Mouse (Mus musculus): ENCODE results near the gene Hmgb1. TPM values are rescaled to one million over a fixed set of nuclear protein-coding genes. Genes with fewer than 3 reads are reported as not detected.

Hmgb1 gene
- total and polyA plus RNA-seq, 3 experiments, result 23.7 to 103 (median 88.9) TPM

- H3K4me3 ChIP-seq, result no peak overlapping the region
- no peak overlapping the region for H3K9ac ChIP-seq (ENCODE audit: low read depth, low read length)
- TF ChIP-seq POLR2A (IDR thresholded peaks at IDR 0.05; ENCODE audit: insufficient read depth, low read depth, low read length) (no peak), CTCF (IDR thresholded peaks at IDR 0.05) (no peak), EP300 (IDR thresholded peaks at IDR 0.05; ENCODE audit: insufficient read depth, low read depth, low read length) (no peak)
- 0 out of 2 replicates have a peak, but pooled peaks cover 1% of the 10 kb centered on the region for H3K79me2 ChIP-seq (replicated peaks; ENCODE audit: control insufficient read depth, insufficient read depth, low read length)
- no peak for DNase-seq
- H3K36me3 ChIP-seq (ENCODE audit: control insufficient read depth, insufficient read depth, low read length), result no peaks in the 10 kb centered on the region
- WGBS, result 96% methylated on average over 6 of the region's 6 CpGs
- H3K27ac ChIP-seq, result no peak overlapping the region
- H3K27me3 ChIP-seq (ENCODE audit: control insufficient read depth, insufficient read depth, low read length), result no peaks in the 10 kb centered on the region
- no peaks in the 10 kb centered on the region for H3K4me1 ChIP-seq (ENCODE audit: control insufficient read depth, insufficient read depth, low read length)
- intact Hi-C loops (cut with DNase I), result no loop called here
These were observed 8.6 kb downstream of the Hmgb1 start for GRCm38 (mm10) chr5:149175736-149176135.

DNA sequence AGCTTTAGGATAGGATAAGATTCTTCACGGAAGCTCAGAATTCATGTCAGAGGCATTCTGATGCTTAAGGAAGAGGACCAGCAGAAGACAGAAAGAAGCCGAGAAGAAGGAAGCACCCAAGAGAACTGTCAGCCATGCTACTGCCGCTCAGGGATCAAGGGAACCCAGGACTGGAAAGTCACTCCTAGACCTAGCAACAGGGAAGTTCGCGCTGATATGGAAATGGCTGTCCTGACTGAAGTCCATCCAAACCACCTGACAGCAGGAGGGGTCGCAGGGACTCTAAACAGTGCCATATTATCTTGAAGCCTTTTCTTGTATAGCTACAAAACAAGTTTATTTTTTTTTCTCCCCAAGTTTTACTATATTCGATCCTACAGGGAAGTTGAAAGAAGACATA is 9.8 kb downstream of the Hmgb1 start:
- no peak for DNase-seq
- no peaks in the 10 kb centered on the region for H3K79me2 ChIP-seq (replicated peaks; ENCODE audit: control insufficient read depth, insufficient read depth, low read length)
- no peaks in the 10 kb centered on the region for H3K4me1 ChIP-seq (ENCODE audit: control insufficient read depth, insufficient read depth, low read length)
- H3K36me3 ChIP-seq (ENCODE audit: control insufficient read depth, insufficient read depth, low read length), result no peaks in the 10 kb centered on the region
- intact Hi-C loops (cut with DNase I), result no loop called here
- H3K4me3 ChIP-seq, result no peak overlapping the region
- no peak overlapping the region for H3K27ac ChIP-seq
- no peaks in the 10 kb centered on the region for H3K27me3 ChIP-seq (ENCODE audit: control insufficient read depth, insufficient read depth, low read length)
- no peak overlapping the region for H3K9ac ChIP-seq (ENCODE audit: low read depth, low read length)
- WGBS, result 83% methylated on average over 7 of the region's 7 CpGs
- TF ChIP-seq EP300 (IDR thresholded peaks at IDR 0.05; ENCODE audit: insufficient read depth, low read depth, low read length) (no peak), POLR2A (IDR thresholded peaks at IDR 0.05; ENCODE audit: insufficient read depth, low read depth, low read length) (no peak), CTCF (IDR thresholded peaks at IDR 0.05) (no peak)

- Histone ChIP-seq H3K4me3 (no peak overlapping the region), H3K9ac (ENCODE audit: low read depth, low read length) (no peak overlapping the region), H3K4me1 (ENCODE audit: control insufficient read depth, insufficient read depth, low read length) (no peaks in the 10 kb centered on the region), H3K27ac (no peak overlapping the region), H3K79me2 (replicated peaks; ENCODE audit: control insufficient read depth, insufficient read depth, low read length) (no peaks in the 10 kb centered on the region), H3K36me3 (ENCODE audit: control insufficient read depth, insufficient read depth, low read length) (no peaks in the 10 kb centered on the region), H3K27me3 (ENCODE audit: control insufficient read depth, insufficient read depth, low read length) (no peaks in the 10 kb centered on the region)
- WGBS, result 64% methylated on average over 10 of the region's 10 CpGs
- no peak for TF ChIP-seq POLR2A (IDR thresholded peaks at IDR 0.05; ENCODE audit: insufficient read depth, low read depth, low read length)
- TF ChIP-seq EP300 (IDR thresholded peaks at IDR 0.05; ENCODE audit: insufficient read depth, low read depth, low read length), result no peak
- TF ChIP-seq CTCF (IDR thresholded peaks at IDR 0.05), result no peak
- intact Hi-C loops (cut with DNase I), result no loop called here
- no peak for DNase-seq
These were observed 12.0 kb downstream of the Hmgb1 start for GRCm38 (mm10) chr5:149172246-149172645.

DNA sequence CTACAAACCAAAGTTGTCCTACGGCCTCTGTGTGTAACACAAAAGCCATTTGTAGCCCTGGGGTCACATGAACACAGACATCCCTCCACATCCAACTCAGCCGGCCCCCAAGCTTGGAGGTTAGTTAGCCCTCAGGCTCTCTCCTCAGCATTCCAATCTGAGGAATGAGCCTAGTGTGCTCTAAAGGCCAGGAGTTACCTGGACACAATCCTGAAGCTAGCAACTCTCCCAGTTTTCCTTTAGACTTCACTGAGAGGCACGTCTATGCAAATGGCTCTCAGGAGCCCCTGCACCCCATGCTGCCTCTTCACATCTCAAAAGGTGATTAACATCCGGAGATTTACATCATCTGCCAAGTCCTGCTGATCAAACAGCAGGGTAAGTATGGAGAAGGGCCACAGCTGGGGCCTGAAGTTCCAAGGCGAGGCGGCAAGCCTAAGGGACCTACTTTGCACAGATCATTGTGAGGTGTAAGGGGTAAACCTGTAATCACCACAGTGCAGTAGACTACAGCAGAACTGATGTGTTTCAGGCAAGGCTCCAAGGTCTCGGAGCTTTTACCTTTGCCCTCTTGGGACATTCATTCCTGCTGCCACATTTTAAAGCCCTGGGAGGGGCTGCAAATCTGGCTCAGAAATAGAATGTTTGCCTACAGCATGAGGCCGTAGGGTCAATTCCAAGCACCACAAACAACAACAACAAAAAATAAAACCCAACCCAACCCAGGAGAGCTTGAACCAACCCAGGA is 13.3 kb downstream of the Hmgb1 start:
- intact Hi-C loops (cut with DNase I), result no loop called here
- TF ChIP-seq CTCF (IDR thresholded peaks at IDR 0.05), result no peak
- no peak for TF ChIP-seq POLR2A (IDR thresholded peaks at IDR 0.05; ENCODE audit: insufficient read depth, low read depth, low read length)
- no peak for TF ChIP-seq EP300 (IDR thresholded peaks at IDR 0.05; ENCODE audit: insufficient read depth, low read depth, low read length)

GRCm38 (mm10) chr5:149168816-149169215 is 15.5 kb downstream of the Hmgb1 start:
- 79% methylated on average over 9 of the region's 9 CpGs for WGBS
- H3K27me3 ChIP-seq (ENCODE audit: control insufficient read depth, insufficient read depth, low read length), result no peaks in the 10 kb centered on the region
- no peaks in the 10 kb centered on the region for H3K36me3 ChIP-seq (ENCODE audit: control insufficient read depth, insufficient read depth, low read length)
- no peak overlapping the region for H3K4me3 ChIP-seq
- no peaks in the 10 kb centered on the region for H3K79me2 ChIP-seq (replicated peaks; ENCODE audit: control insufficient read depth, insufficient read depth, low read length)
- intact Hi-C loops (cut with DNase I), result no loop called here
- no peak overlapping the region for H3K9ac ChIP-seq (ENCODE audit: low read depth, low read length)
- DNase-seq, result no peak
- H3K4me1 ChIP-seq (ENCODE audit: control insufficient read depth, insufficient read depth, low read length), result no peaks in the 10 kb centered on the region
- no peak overlapping the region for H3K27ac ChIP-seq
- TF ChIP-seq POLR2A (IDR thresholded peaks at IDR 0.05; ENCODE audit: insufficient read depth, low read depth, low read length), result no peak
- TF ChIP-seq CTCF (IDR thresholded peaks at IDR 0.05), result no peak
- no peak for TF ChIP-seq EP300 (IDR thresholded peaks at IDR 0.05; ENCODE audit: insufficient read depth, low read depth, low read length)

More for the DNA sequence above, 13.3 kb downstream of the Hmgb1 start:
- Histone ChIP-seq H3K27ac (no peak overlapping the region), H3K4me3 (no peak overlapping the region), H3K4me1 (ENCODE audit: control insufficient read depth, insufficient read depth, low read length) (no peaks in the 10 kb centered on the region), H3K79me2 (replicated peaks; ENCODE audit: control insufficient read depth, insufficient read depth, low read length) (no peaks in the 10 kb centered on the region), H3K9ac (ENCODE audit: low read depth, low read length) (no peak overlapping the region), H3K27me3 (ENCODE audit: control insufficient read depth, insufficient read depth, low read length) (no peaks in the 10 kb centered on the region), H3K36me3 (ENCODE audit: control insufficient read depth, insufficient read depth, low read length) (no peaks in the 10 kb centered on the region)
- 81% methylated on average over 8 of the region's 8 CpGs for WGBS
- no peak for DNase-seq

- Histone ChIP-seq H3K9ac (ENCODE audit: low read depth, low read length) (no peak overlapping the region), H3K79me2 (replicated peaks; ENCODE audit: control insufficient read depth, insufficient read depth, low read length) (no peaks in the 10 kb centered on the region), H3K36me3 (ENCODE audit: control insufficient read depth, insufficient read depth, low read length) (no peaks in the 10 kb centered on the region), H3K4me3 (no peak overlapping the region), H3K27ac (no peak overlapping the region), H3K27me3 (ENCODE audit: control insufficient read depth, insufficient read depth, low read length) (no peaks in the 10 kb centered on the region), H3K4me1 (ENCODE audit: control insufficient read depth, insufficient read depth, low read length) (no peaks in the 10 kb centered on the region)
- DNase-seq, result no peak
- WGBS, result 89% methylated on average over 2 of the region's 2 CpGs
- intact Hi-C loops (cut with DNase I), result no loop called here
- no peak for TF ChIP-seq CTCF (IDR thresholded peaks at IDR 0.05)
- TF ChIP-seq POLR2A (IDR thresholded peaks at IDR 0.05; ENCODE audit: insufficient read depth, low read depth, low read length), result no peak
- no peak for TF ChIP-seq EP300 (IDR thresholded peaks at IDR 0.05; ENCODE audit: insufficient read depth, low read depth, low read length)
These were observed 16.2 kb downstream of the Hmgb1 start for GRCm38 (mm10) chr5:149168051-149168450.
